Mouse (Mus musculus): ENCODE measurements around the gene Rapgef5.

GRCm38 (mm10) chr12:117499242-117499641 is 17.0 kb upstream of the Rapgef5 start:
- TF ChIP-seq GATA1 (IDR thresholded peaks at IDR 0.05; ENCODE audit: low read length) (no peak), TAL1 (IDR thresholded peaks at IDR 0.05; ENCODE audit: low read length) (no peak)
